Mouse (Mus musculus): ENCODE data around the gene S1pr1. TPM values are rescaled to one million over a fixed set of nuclear protein-coding genes. Genes with fewer than 3 reads are reported as not detected.
A peak's percentile ranks its signal among the peaks of the same experiment; 100 is the strongest.

The S1pr1 gene
- polyA plus RNA-seq, 1 experiment from 2014 or later = 74.7 TPM

GRCm38 (mm10) chr3:115712808-115713200 lies 2.1 kb downstream of the S1pr1 start:
- Histone ChIP-seq H3K9ac (ENCODE audit: low read length) (peak overlapping the region; percentile 90), H3K9me3 (ENCODE audit: control insufficient read depth, low read length) (no peaks in the 10 kb centered on the region), H3K27ac (replicated peaks in 1 of 2; ENCODE audit: control insufficient read depth in 1 of 2, insufficient read depth in 1 of 2, low read depth in 2 of 2, low read length in 2 of 2) (peak overlapping the region; percentile 98), H3K4me2 (ENCODE audit: low read length) (peak overlapping the region; percentile 66), H3K27me3 (ENCODE audit: control insufficient read depth, insufficient read depth, low read length) (no peaks in the 10 kb centered on the region), H3K4me1 (ENCODE audit: control insufficient read depth in 2 of 2, insufficient read depth in 2 of 2, low read length in 2 of 2) (peaks cover 15 to 47% of the 10 kb centered on the region in 2 experiments), H3K4me3 (ENCODE audit: control insufficient read depth in 1 of 2, insufficient read depth in 1 of 2, low read depth in 1 of 2, low read length in 2 of 2) (peak overlapping the region; percentile 63 to 65; a peak in 3 of 4 replicates), H3K36me3 (ENCODE audit: control insufficient read depth, insufficient read depth, low read length) (peaks cover 43% of the 10 kb centered on the region)
- no peak for ATAC-seq (ENCODE audit: insufficient number of reproducible peaks, insufficient read depth, low FRiP score, low read depth)
- 9% methylated on average over 9 of the region's 9 CpGs for WGBS

GRCm38 (mm10) chr3:115711924-115712807 lies 2.7 kb downstream of the S1pr1 start:
- Histone ChIP-seq H3K4me3 (ENCODE audit: control insufficient read depth in 1 of 2, insufficient read depth in 1 of 2, low read depth in 1 of 2, low read length in 2 of 2) (peak overlapping the region; percentile 63 to 65), H3K9me3 (ENCODE audit: control insufficient read depth, low read length) (no peaks in the 10 kb centered on the region), H3K4me2 (ENCODE audit: low read length) (peak overlapping the region; percentile 66), H3K4me1 (ENCODE audit: control insufficient read depth in 2 of 2, insufficient read depth in 2 of 2, low read length in 2 of 2) (peaks cover 15 to 47% of the 10 kb centered on the region in 2 experiments), H3K27me3 (ENCODE audit: control insufficient read depth, insufficient read depth, low read length) (no peaks in the 10 kb centered on the region), H3K9ac (ENCODE audit: low read length) (peak overlapping the region; percentile 90), H3K27ac (replicated peaks in 1 of 2; ENCODE audit: control insufficient read depth in 1 of 2, insufficient read depth in 1 of 2, low read depth in 2 of 2, low read length in 2 of 2) (peak overlapping the region; percentile 54 to 98; a peak in 3 of 4 replicates), H3K36me3 (ENCODE audit: control insufficient read depth, insufficient read depth, low read length) (peaks cover 50% of the 10 kb centered on the region)
- WGBS = 74% methylated on average over 27 of the region's 27 CpGs
- no peak for ATAC-seq (ENCODE audit: insufficient number of reproducible peaks, insufficient read depth, low FRiP score, low read depth)

GRCm38 (mm10) chr3:115711393-115711792 lies 3.5 kb downstream of the S1pr1 start:
- Histone ChIP-seq H3K4me2 (ENCODE audit: low read length) (peak overlapping the region; percentile 66), H3K27me3 (ENCODE audit: control insufficient read depth, insufficient read depth, low read length) (no peaks in the 10 kb centered on the region), H3K9ac (ENCODE audit: low read length) (peak overlapping the region; percentile 90), H3K36me3 (ENCODE audit: control insufficient read depth, insufficient read depth, low read length) (peaks cover 57% of the 10 kb centered on the region), H3K27ac (replicated peaks in 1 of 2; ENCODE audit: control insufficient read depth in 1 of 2, insufficient read depth in 1 of 2, low read depth in 2 of 2, low read length in 2 of 2) (peak overlapping the region; percentile 54 to 98), H3K9me3 (ENCODE audit: control insufficient read depth, low read length) (no peaks in the 10 kb centered on the region), H3K4me1 (ENCODE audit: control insufficient read depth in 2 of 2, insufficient read depth in 2 of 2, low read length in 2 of 2) (peaks cover 15 to 41% of the 10 kb centered on the region in 2 experiments), H3K4me3 (ENCODE audit: control insufficient read depth in 1 of 2, insufficient read depth in 1 of 2, low read depth in 1 of 2, low read length in 2 of 2) (peak overlapping the region; percentile 63 to 65)
- ATAC-seq (ENCODE audit: insufficient number of reproducible peaks, insufficient read depth, low FRiP score, low read depth) = no peak
- WGBS = 44% methylated on average over 3 of the region's 3 CpGs

GRCm38 (mm10) chr3:115710051-115710450 lies 4.8 kb downstream of the S1pr1 start:
- Histone ChIP-seq H3K27me3 (ENCODE audit: control insufficient read depth, insufficient read depth, low read length) (no peaks in the 10 kb centered on the region), H3K9me3 (ENCODE audit: control insufficient read depth, low read length) (no peaks in the 10 kb centered on the region), H3K4me2 (ENCODE audit: low read length) (peak overlapping the region; percentile 42), H3K36me3 (ENCODE audit: control insufficient read depth, insufficient read depth, low read length) (peaks cover 71% of the 10 kb centered on the region), H3K9ac (ENCODE audit: low read length) (no peak overlapping the region), H3K4me3 (ENCODE audit: control insufficient read depth in 1 of 2, insufficient read depth in 1 of 2, low read depth in 1 of 2, low read length in 2 of 2) (no peak overlapping the region), H3K4me1 (ENCODE audit: control insufficient read depth in 2 of 2, insufficient read depth in 2 of 2, low read length in 2 of 2) (peaks cover 13 to 38% of the 10 kb centered on the region in 2 experiments), H3K27ac (replicated peaks in 1 of 2; ENCODE audit: control insufficient read depth in 1 of 2, insufficient read depth in 1 of 2, low read depth in 2 of 2, low read length in 2 of 2) (peak overlapping the region in 1 of 2 experiments; percentile 71; a peak in 1 of 4 replicates)
- ATAC-seq (ENCODE audit: insufficient number of reproducible peaks, insufficient read depth, low FRiP score, low read depth) = no peak
- 71% methylated on average over 2 of the region's 2 CpGs for WGBS

GRCm38 (mm10) chr3:115709118-115709574 lies 5.7 kb downstream of the S1pr1 start:
- no peaks in the 10 kb centered on the region for H3K9me3 ChIP-seq (ENCODE audit: control insufficient read depth, low read length)
- H3K36me3 ChIP-seq (ENCODE audit: control insufficient read depth, insufficient read depth, low read length) = peaks cover 80% of the 10 kb centered on the region
- WGBS = 58% methylated on average over 6 of the region's 6 CpGs
- H3K4me2 ChIP-seq (ENCODE audit: low read length) = peak overlapping the region; percentile 42
- no peaks in the 10 kb centered on the region for H3K27me3 ChIP-seq (ENCODE audit: control insufficient read depth, insufficient read depth, low read length)
- ATAC-seq (ENCODE audit: insufficient number of reproducible peaks, insufficient read depth, low FRiP score, low read depth) = peak; percentile 55
- no peak overlapping the region for H3K9ac ChIP-seq (ENCODE audit: low read length)
- no peak overlapping the region for H3K4me3 ChIP-seq (ENCODE audit: control insufficient read depth in 1 of 2, insufficient read depth in 1 of 2, low read depth in 1 of 2, low read length in 2 of 2)
- H3K27ac ChIP-seq (replicated peaks in 1 of 2; ENCODE audit: control insufficient read depth in 1 of 2, insufficient read depth in 1 of 2, low read depth in 2 of 2, low read length in 2 of 2) = peak overlapping the region; percentile 70 to 71
- H3K4me1 ChIP-seq (ENCODE audit: control insufficient read depth in 2 of 2, insufficient read depth in 2 of 2, low read length in 2 of 2) = peaks cover 13 to 38% of the 10 kb centered on the region in 2 experiments

GRCm38 (mm10) chr3:115706736-115707135 lies 8.1 kb downstream of the S1pr1 start:
- no peak overlapping the region for H3K9ac ChIP-seq (ENCODE audit: low read length)
- H3K27ac ChIP-seq (replicated peaks in 1 of 2; ENCODE audit: control insufficient read depth in 1 of 2, insufficient read depth in 1 of 2, low read depth in 2 of 2, low read length in 2 of 2) = no peak overlapping the region
- 94% methylated on average over 2 of the region's 2 CpGs for WGBS
- ATAC-seq (ENCODE audit: insufficient number of reproducible peaks, insufficient read depth, low FRiP score, low read depth) = no peak
- no peaks in the 10 kb centered on the region for H3K27me3 ChIP-seq (ENCODE audit: control insufficient read depth, insufficient read depth, low read length)
- H3K4me2 ChIP-seq (ENCODE audit: low read length) = no peak overlapping the region
- H3K4me3 ChIP-seq (ENCODE audit: control insufficient read depth in 1 of 2, insufficient read depth in 1 of 2, low read depth in 1 of 2, low read length in 2 of 2) = no peak overlapping the region
- H3K4me1 ChIP-seq (ENCODE audit: control insufficient read depth in 2 of 2, insufficient read depth in 2 of 2, low read length in 2 of 2) = peaks cover 5 to 29% of the 10 kb centered on the region in 2 experiments
- H3K36me3 ChIP-seq (ENCODE audit: control insufficient read depth, insufficient read depth, low read length) = peaks cover 85% of the 10 kb centered on the region
- no peaks in the 10 kb centered on the region for H3K9me3 ChIP-seq (ENCODE audit: control insufficient read depth, low read length)

- Histone ChIP-seq H3K9me3 (ENCODE audit: control insufficient read depth, low read length) (no peaks in the 10 kb centered on the region), H3K4me1 (ENCODE audit: control insufficient read depth in 2 of 2, insufficient read depth in 2 of 2, low read length in 2 of 2) (peaks cover 4 to 9% of the 10 kb centered on the region in 2 experiments; a peak in 3 of 4 replicates), H3K4me2 (ENCODE audit: low read length) (no peak overlapping the region), H3K27me3 (ENCODE audit: control insufficient read depth, insufficient read depth, low read length) (no peaks in the 10 kb centered on the region), H3K4me3 (ENCODE audit: control insufficient read depth in 1 of 2, insufficient read depth in 1 of 2, low read depth in 1 of 2, low read length in 2 of 2) (no peak overlapping the region), H3K9ac (ENCODE audit: low read length) (no peak overlapping the region), H3K27ac (replicated peaks in 1 of 2; ENCODE audit: control insufficient read depth in 1 of 2, insufficient read depth in 1 of 2, low read depth in 2 of 2, low read length in 2 of 2) (no peak overlapping the region), H3K36me3 (ENCODE audit: control insufficient read depth, insufficient read depth, low read length) (peaks cover 70% of the 10 kb centered on the region)
- no peak for ATAC-seq (ENCODE audit: insufficient number of reproducible peaks, insufficient read depth, low FRiP score, low read depth)
- 70% methylated on average over 9 of the region's 9 CpGs for WGBS
These were observed 10.5 kb downstream of the S1pr1 start for GRCm38 (mm10) chr3:115704254-115704908.
